8 mouse cellular contexts compared by ENCODE assay signal in genomic region chr13:81767038-81767659, GRCm38 (mm10). TPM values are rescaled to one million over a fixed set of nuclear protein-coding genes. Genes with fewer than 3 reads are reported as not detected.
A peak's percentile ranks its signal among the peaks of the same experiment; 100 is the strongest.
DNase-seq lines count a peak whose midpoint lies in the region; ATAC-seq and TF ChIP-seq lines count a peak whose summit lies in the region.

No protein-coding gene starts in this region.

- H3K4me3 ChIP-seq in heart, embryonic 10.5 days, result no peak overlapping the region
- no peak overlapping the region for H3K4me3 ChIP-seq in embryonic fibroblast, embryonic 13.5 days (ENCODE audit: insufficient read depth, low read length)
- H3K4me3 ChIP-seq in hindbrain, embryonic 10.5 days, result no peak overlapping the region
- H3K4me3 ChIP-seq in left cerebral cortex, adult 2 months, result no peak overlapping the region
- H3K4me3 ChIP-seq in midbrain, postnatal 0 days (ENCODE audit: low read depth, low read length), result no peak overlapping the region

- no peaks in the 10 kb centered on the region for H3K9me3 ChIP-seq in heart, embryonic 10.5 days
- H3K9me3 ChIP-seq in hindbrain, embryonic 10.5 days, result peaks cover 5% of the 10 kb centered on the region; the same call in 1 of the 2 replicates
- no peaks in the 10 kb centered on the region for H3K9me3 ChIP-seq in midbrain, postnatal 0 days (ENCODE audit: low read length)

- no peak overlapping the region for H3K9ac ChIP-seq in midbrain, postnatal 0 days (replicated peaks; ENCODE audit: low read length, poor library complexity, severe bottlenecking)

- TF ChIP-seq CTCF in embryonic fibroblast, embryonic 13.5 days (IDR thresholded peaks at IDR 0.05; ENCODE audit: borderline replicate concordance, insufficient read depth, low read length), result peak; percentile 42; the same call in 1 of the 2 replicates
- peak; percentile 94 for TF ChIP-seq CTCF in left cerebral cortex, adult 2 months (IDR thresholded peaks at IDR 0.05)
- TF ChIP-seq CTCF in midbrain, postnatal 0 days (IDR thresholded peaks at IDR 0.05), result peak; percentile 83

- H3K27ac ChIP-seq in heart, embryonic 10.5 days, result no peak overlapping the region
- no peak overlapping the region for H3K27ac ChIP-seq in embryonic fibroblast, embryonic 13.5 days (ENCODE audit: insufficient read depth, low read length)
- H3K27ac ChIP-seq in hindbrain, embryonic 10.5 days, result no peak overlapping the region
- H3K27ac ChIP-seq in left cerebral cortex, adult 2 months, result no peak overlapping the region
- H3K27ac ChIP-seq in midbrain, postnatal 0 days (ENCODE audit: low read depth, low read length), result 0 out of 2 replicates have a peak overlapping the region, but pooled peaks have one; percentile 8

- H3K4me2 ChIP-seq in midbrain, postnatal 0 days (ENCODE audit: low read depth, low read length, poor library complexity, severe bottlenecking), result no peak overlapping the region

- no peaks in the 10 kb centered on the region for H3K27me3 ChIP-seq in heart, embryonic 10.5 days (ENCODE audit: insufficient read depth, poor library complexity, severe bottlenecking)
- H3K27me3 ChIP-seq in hindbrain, embryonic 10.5 days (ENCODE audit: insufficient read depth, poor library complexity, severe bottlenecking), result no peaks in the 10 kb centered on the region
- no peaks in the 10 kb centered on the region for H3K27me3 ChIP-seq in midbrain, postnatal 0 days (ENCODE audit: insufficient read depth, low read length)

- peaks cover 6% of the 10 kb centered on the region for H3K4me1 ChIP-seq in heart, embryonic 10.5 days
- H3K4me1 ChIP-seq in embryonic fibroblast, embryonic 13.5 days (ENCODE audit: control insufficient read depth, insufficient read depth, low read length), result no peaks in the 10 kb centered on the region
- no peaks in the 10 kb centered on the region for H3K4me1 ChIP-seq in hindbrain, embryonic 10.5 days (replicated peaks)
- no peaks in the 10 kb centered on the region for H3K4me1 ChIP-seq in midbrain, postnatal 0 days (ENCODE audit: insufficient read depth, low read length)

- no peaks in the 10 kb centered on the region for H3K36me3 ChIP-seq in heart, embryonic 10.5 days
- H3K36me3 ChIP-seq in hindbrain, embryonic 10.5 days, result no peaks in the 10 kb centered on the region
- no peaks in the 10 kb centered on the region for H3K36me3 ChIP-seq in midbrain, postnatal 0 days (ENCODE audit: insufficient read depth, low read length)

- DNase-seq in heart, adult 8-10 months (ENCODE audit: low spot score), result peak; percentile 34
- no peak for DNase-seq in heart, embryonic 10.5 days (ENCODE audit: low spot score)
- DNase-seq in adrenal gland, postnatal 14 days, result peak; percentile 76
- DNase-seq in hindbrain, embryonic 10.5 days (ENCODE audit: low spot score), result peak; percentile 32
- DNase-seq in left cerebral cortex, adult 2 months (ENCODE audit: extremely low spot score in 1 of 2, low spot score in 2 of 2), result peak; percentile 81 to 94
- DNase-seq in midbrain, postnatal 0 days (ENCODE audit: low spot score), result peak; percentile 80
- peak; percentile 26 to 51 for DNase-seq in spleen, postnatal 36 days (ENCODE audit: low spot score in 2 of 2)

- no peak for TF ChIP-seq POLR2A in embryonic fibroblast, embryonic 13.5 days (IDR thresholded peaks at IDR 0.05; ENCODE audit: low read depth, low read length)

- ATAC-seq in midbrain, postnatal 0 days (ENCODE audit: low FRiP score), result peak; percentile 72; the same call in 1 of the 2 replicates

- WGBS in heart, embryonic 10.5 days, result 80% methylated on average over 7 of the region's 7 CpGs
- 86% methylated on average over 7 of the region's 7 CpGs for WGBS in hindbrain, embryonic 10.5 days
- WGBS in midbrain, postnatal 0 days, result 75% methylated on average over 7 of the region's 7 CpGs

- intact Hi-C loops in left cerebral cortex, adult 2 months (cut with DNase I), result loop anchor here (5.0 kb wide), 1 partner anchor 1890 kb away; no protein-coding TSS in a partner anchor

RNA-seq across cellular contexts. Expression of gene Cetn3, which starts 15.7 kb away (rescaled TPM):
- total RNA-seq in heart, adult 8-10 months (2022), result 10 to 100 TPM; 42.4 to 60.0 (median 51.5) TPM
- 202 and 213 TPM in 2 replicates for polyA plus RNA-seq in heart, embryonic 10.5 days (2016; fragmentation: Nextera tagmentation; extraction: Ambion mirVana)
- 119 and 128 TPM in 2 replicates for total RNA-seq in adrenal gland, postnatal 14 days (2021)
- polyA plus RNA-seq in embryonic fibroblast, embryonic 13.5 days (2011; ENCODE audit: insufficient read length, low read depth, missing spikeins), result 134 and 135 TPM in 2 replicates
- 194 and 228 TPM in 2 replicates for polyA plus RNA-seq in hindbrain, embryonic 10.5 days (2016; fragmentation: Nextera tagmentation; extraction: Ambion mirVana)
- total RNA-seq in left cerebral cortex, adult 2 months (2021), result 100 to 1,000 TPM; 110 to 118 TPM
- 58.3 and 92.6 TPM in 2 replicates for total RNA-seq in midbrain, postnatal 0 days (2014; rRNA removed)
- polyA plus RNA-seq in midbrain, postnatal 0 days (2015; fragmentation: Nextera tagmentation; extraction: Ambion mirVana), result 322 and 326 TPM in 2 replicates

RNA-seq across cellular contexts. Expression of gene Mblac2, which starts 56.0 kb away (rescaled TPM):
- total RNA-seq in heart, adult 8-10 months (2022), result 1 to 10 TPM; 4.8 to 7.6 (median 6.3) TPM
- 5.7 and 6.2 TPM in 2 replicates for polyA plus RNA-seq in heart, embryonic 10.5 days (2016; fragmentation: Nextera tagmentation; extraction: Ambion mirVana)
- 6.8 and 8.1 TPM in 2 replicates for total RNA-seq in adrenal gland, postnatal 14 days (2021)
- polyA plus RNA-seq in embryonic fibroblast, embryonic 13.5 days (2011; ENCODE audit: insufficient read length, low read depth, missing spikeins), result 3.0 and 3.2 TPM in 2 replicates
- polyA plus RNA-seq in hindbrain, embryonic 10.5 days (2016; fragmentation: Nextera tagmentation; extraction: Ambion mirVana), result 4.9 and 5.9 TPM in 2 replicates
- 10 to 100 TPM; 19.5 to 21.7 TPM for total RNA-seq in left cerebral cortex, adult 2 months (2021)
- total RNA-seq in midbrain, postnatal 0 days (2014; rRNA removed), result 35.1 and 36.0 TPM in 2 replicates
- polyA plus RNA-seq in midbrain, postnatal 0 days (2015; fragmentation: Nextera tagmentation; extraction: Ambion mirVana), result 63.9 and 67.0 TPM in 2 replicates

RNA-seq across cellular contexts. Expression of gene Polr3g, which starts 56.3 kb away (rescaled TPM):
- 1 to 10 TPM; 4.3 to 5.9 (median 5.4) TPM for total RNA-seq in heart, adult 8-10 months (2022)
- polyA plus RNA-seq in heart, embryonic 10.5 days (2016; fragmentation: Nextera tagmentation; extraction: Ambion mirVana), result 32.1 and 32.6 TPM in 2 replicates
- total RNA-seq in adrenal gland, postnatal 14 days (2021), result 4.0 and 5.1 TPM in 2 replicates
- polyA plus RNA-seq in embryonic fibroblast, embryonic 13.5 days (2011; ENCODE audit: insufficient read length, low read depth, missing spikeins), result 4.8 and 6.6 TPM in 2 replicates
- 13.3 and 20.0 TPM in 2 replicates for polyA plus RNA-seq in hindbrain, embryonic 10.5 days (2016; fragmentation: Nextera tagmentation; extraction: Ambion mirVana)
- total RNA-seq in left cerebral cortex, adult 2 months (2021), result 1 to 10 TPM; 2.9 to 5.3 TPM
- 3.0 and 9.6 TPM in 2 replicates for total RNA-seq in midbrain, postnatal 0 days (2014; rRNA removed)
- polyA plus RNA-seq in midbrain, postnatal 0 days (2015; fragmentation: Nextera tagmentation; extraction: Ambion mirVana), result 3.2 and 3.9 TPM in 2 replicates

Comparison
In these comparisons a context has a peak if more than half of its experiments do, and no peak if none do; other contexts are left out.
1. CTCF ChIP-seq: peak in every context shown above with its lines; median percentile 94 in left cerebral cortex, adult 2 months; 83 in midbrain, postnatal 0 days; 42 in embryonic fibroblast, embryonic 13.5 days.